Mouse (Mus musculus): ENCODE measurements around the gene Slc22a23. TPM values are rescaled to one million over a fixed set of nuclear protein-coding genes. Genes with fewer than 3 reads are reported as not detected.

Slc22a23 gene
- 46.5 and 52.8 TPM in 2 replicates for polyA plus RNA-seq (2012; rRNA removed)

DNA sequence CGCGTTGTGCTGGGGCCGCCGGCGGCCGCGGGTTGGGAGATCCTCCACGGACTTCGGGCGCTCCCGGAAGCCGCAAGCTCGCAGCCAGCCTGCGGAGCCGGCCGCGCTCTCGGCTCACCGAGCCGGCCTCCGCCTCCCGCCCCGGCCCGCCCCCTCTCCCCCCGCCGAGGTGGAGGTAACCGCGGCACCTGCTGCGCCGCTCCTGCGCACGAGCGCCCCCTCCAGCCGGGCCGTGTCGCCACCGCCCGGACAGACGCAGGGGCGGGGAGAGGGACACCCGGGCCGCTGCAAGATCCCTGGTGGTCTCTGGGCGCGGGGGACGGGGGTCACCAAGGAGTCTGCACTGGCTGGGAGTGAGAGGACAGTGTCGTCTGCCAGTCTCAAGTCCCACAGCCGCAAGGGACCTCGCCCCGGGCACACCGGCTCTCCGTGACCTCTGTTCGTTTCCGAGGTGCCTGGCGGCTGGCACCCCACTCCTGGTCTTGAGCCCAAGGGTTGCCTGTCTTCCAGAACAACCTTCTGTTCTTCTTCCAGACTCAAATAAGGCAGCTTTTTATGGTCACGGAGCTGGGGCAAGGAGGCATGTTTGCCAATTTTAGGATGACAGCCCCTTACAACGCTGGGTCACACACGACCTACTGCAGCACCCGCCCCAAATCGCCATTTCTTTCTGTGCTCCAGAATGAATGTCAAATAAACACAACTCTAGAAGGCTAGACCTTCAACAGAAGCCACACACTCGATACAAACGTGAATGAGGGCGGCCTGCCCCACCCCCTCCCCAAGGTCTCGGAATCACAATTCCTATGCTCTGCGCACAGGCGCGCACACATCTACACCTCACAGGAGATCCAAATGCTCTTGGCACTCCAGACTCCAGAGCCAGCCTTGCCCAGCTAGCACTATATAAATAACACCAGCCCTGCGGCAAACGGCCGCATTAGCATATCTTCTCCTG is at the start of gene Slc22a23:
TSS of gene Slc22a23 (minus strand) at position 55 of the 958 bp plus-strand sequence.

DNA sequence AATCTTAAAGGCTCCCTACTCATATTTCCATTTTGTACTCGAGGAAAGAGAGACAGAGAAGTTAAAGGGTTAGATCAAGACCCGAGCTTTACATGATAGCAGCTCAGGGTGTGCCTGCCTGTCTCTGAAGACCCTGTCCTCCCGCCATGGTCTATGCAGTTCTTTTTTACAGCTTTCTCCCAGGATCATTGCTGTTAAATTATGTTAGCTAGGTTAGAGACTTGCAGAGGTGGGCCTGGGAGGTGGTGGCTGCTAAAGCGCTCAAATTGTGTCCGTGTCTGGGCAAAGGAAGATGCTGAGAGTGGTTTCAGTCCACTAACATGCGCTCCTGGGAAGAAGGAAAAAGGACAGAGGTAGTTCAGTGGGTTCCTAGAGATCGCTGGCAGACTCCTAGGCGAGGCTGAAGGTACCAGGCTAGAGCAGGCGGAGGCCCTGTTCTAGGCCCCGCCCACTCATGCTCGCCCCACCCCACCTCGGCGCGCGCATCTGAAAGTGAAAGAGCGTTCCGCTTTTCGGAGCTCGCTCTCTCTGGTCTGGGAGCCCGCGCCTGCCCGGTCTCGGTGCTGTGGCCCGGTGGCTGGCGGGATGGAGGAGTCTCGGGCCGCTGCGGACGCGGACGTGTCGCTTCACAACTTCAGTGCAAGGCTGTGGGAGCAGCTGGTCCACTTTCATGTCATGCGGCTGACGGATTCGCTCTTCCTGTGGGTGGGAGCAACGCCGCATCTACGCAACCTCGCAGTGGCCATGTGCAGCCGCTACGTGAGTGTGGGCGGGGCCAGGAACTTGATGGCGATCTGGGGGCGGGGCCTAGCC is 182.3 kb downstream of the Slc22a23 start, which contains the start of gene Psmg4:
TSS of gene Psmg4 (plus strand) at position 474 of the 813 bp plus-strand sequence.

DNA sequence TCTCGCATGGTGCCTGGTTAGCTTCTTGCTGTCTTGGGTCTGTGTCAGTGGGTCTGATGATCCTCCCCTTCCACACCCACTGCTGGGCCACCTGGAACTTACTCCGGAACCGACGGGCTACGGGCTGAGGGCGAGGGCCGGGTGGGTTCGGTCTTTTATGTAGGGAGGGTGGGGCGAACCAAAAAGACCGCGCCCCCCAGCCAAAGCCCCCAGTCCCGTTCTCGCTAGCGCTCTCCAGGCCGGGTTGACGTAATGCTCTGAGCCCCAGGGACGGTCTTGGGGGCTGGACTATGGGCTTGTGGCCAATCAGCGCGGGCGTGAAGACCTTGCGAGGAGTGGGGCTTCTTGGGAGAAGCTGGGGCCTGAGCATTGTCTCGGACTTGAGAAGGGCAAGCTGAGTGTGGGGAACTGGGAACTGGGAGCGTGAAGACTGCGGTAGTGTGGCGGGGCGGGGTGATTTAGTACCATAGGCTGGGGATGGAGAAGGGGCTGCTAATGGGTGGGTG is 214.7 kb downstream of the Slc22a23 start, which contains the start of gene Tubb2b:
TSS of gene Tubb2b (minus strand) at position 241 of the 506 bp plus-strand sequence.

Other genes with a start within 250 kb of the Slc22a23 start
- gene Tubb2b, start 214.7 kb downstream of the Slc22a23 start, polyA plus RNA-seq (2012; rRNA removed): 5,936 and 7,251 TPM in 2 replicates
- gene Psmg4, start 182.2 kb downstream of the Slc22a23 start, polyA plus RNA-seq (2012; rRNA removed): 131 and 162 TPM in 2 replicates

All from central nervous system, embryonic 14 days (tissue).